Mouse (Mus musculus): ENCODE measurements around the gene Atp6v0e.

DNA sequence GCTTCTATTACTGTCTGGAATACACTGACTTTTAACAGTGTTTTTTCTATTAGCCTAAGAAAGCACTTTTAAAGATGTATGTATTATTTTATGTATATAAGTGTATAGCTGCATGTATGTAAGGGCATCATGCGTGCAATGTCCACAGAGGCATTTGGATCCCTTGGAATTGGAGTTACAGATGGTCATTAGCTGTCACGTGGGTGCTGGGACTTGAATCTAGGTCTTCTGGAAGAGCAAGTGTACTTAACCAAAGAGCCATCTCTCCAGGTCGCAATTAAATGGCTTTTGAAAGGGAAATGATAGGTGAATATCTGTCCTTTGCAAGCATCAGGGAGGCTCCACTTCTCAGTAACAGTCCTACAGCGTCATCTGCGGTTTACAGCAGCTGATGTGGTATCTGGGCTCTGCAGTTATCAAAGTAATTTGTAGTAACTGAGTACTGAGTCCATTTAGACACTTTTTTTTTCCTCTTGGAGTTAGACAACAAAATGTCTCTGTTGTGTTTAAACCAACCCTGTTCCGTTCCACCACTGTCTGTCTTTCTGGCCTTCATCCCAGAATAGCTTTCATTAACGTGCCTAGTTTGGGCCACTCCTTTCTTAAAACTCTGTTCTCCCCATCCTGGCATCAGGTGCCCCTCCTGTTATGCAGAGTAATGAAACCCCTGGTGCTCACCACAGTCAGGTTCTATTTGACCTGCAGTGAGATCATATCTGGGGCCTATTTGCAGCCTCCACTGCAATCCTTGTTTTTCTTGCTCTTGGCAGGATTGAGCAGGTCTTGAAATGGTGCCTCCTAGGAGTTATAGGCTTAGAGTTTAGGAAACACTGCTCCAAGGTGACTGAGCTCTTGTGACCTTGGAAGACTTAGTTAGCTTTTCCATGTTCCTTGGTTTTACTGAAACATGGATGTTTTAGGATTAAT is 14.9 kb downstream of the Atp6v0e start:
- TF ChIP-seq EP300 (IDR thresholded peaks at IDR 0.05; ENCODE audit: insufficient read depth, low read depth, low read length) (no peak), CTCF (IDR thresholded peaks at IDR 0.05) (no peak)
